9 mouse cellular contexts compared by ENCODE assay signal in genomic region chr2:5845826-5846225, GRCm38 (mm10). TPM values are rescaled to one million over a fixed set of nuclear protein-coding genes. Genes with fewer than 3 reads are reported as not detected.
DNase-seq lines count a peak whose midpoint lies in the region; ATAC-seq and TF ChIP-seq lines count a peak whose summit lies in the region.
"Had no signal": no experiment of that assay in that cellular context is flagged by ENCODE, and none has a peak within 500 bp of the region (broad histone marks: within the 10 kb centered on the region; RNA-seq: fewer than 3 reads in every experiment).

No protein-coding gene starts in this region.

- WGBS in heart, adult 2 months: 13% methylated on average over 4 of the region's 4 CpGs
- WGBS in forebrain, embryonic 12.5 days: 43% methylated on average over 4 of the region's 4 CpGs
- 15% methylated on average over 4 of the region's 4 CpGs for WGBS in liver, embryonic 14.5 days (ENCODE audit: insufficient replicate concordance)

- no peak overlapping the region for H3ac ChIP-seq in C2C12 (ENCODE audit: control insufficient read depth, insufficient read length, low read depth)

- intact Hi-C loops in heart, adult 2 months (cut with DNase I): loop anchor here (2.0 kb wide), 1 partner anchor 105 kb away; the partner anchor contains the start of gene Upf2

- DNase-seq in heart, adult 2 months: no peak
- DNase-seq in heart, postnatal 4 days: no peak
- no peak for DNase-seq in liver, embryonic 14.5 days (ENCODE audit: low read depth in 3 of 3, low spot score in 3 of 3)
- DNase-seq in gastrocnemius, postnatal 4 days (ENCODE audit: low spot score in 2 of 2): no peak
- DNase-seq in thymus, postnatal 25 days: no peak

- no peaks in the 10 kb centered on the region for H3K9me3 ChIP-seq in forebrain, embryonic 12.5 days
- H3K9me3 ChIP-seq in liver, embryonic 14.5 days (ENCODE audit: control insufficient read depth, low read length): no peaks in the 10 kb centered on the region

- H3K27me3 ChIP-seq in heart, adult 2 months (ENCODE audit: control insufficient read depth, insufficient read depth, low read length): no peaks in the 10 kb centered on the region
- no peaks in the 10 kb centered on the region for H3K27me3 ChIP-seq in C2C12 (ENCODE audit: control insufficient read depth, insufficient read depth, insufficient read length)
- no peaks in the 10 kb centered on the region for H3K27me3 ChIP-seq in forebrain, embryonic 12.5 days
- H3K27me3 ChIP-seq in liver, embryonic 14.5 days (ENCODE audit: control insufficient read depth, insufficient read depth, low read length): no peaks in the 10 kb centered on the region

- peak overlapping the region; percentile 49 for H3K4me2 ChIP-seq in forebrain, embryonic 12.5 days
- peak overlapping the region; percentile 83 for H3K4me2 ChIP-seq in liver, embryonic 14.5 days (ENCODE audit: low read depth)

- ATAC-seq in forebrain, embryonic 12.5 days (ENCODE audit: low FRiP score): no peak
- ATAC-seq in liver, embryonic 14.5 days (ENCODE audit: insufficient read depth): no peak
- ATAC-seq in inflammation-experienced regulatory T-cells, adult 6 months: no peak

- peaks cover 4% of the 10 kb centered on the region; the same call in 1 of the 2 replicates for H3K36me3 ChIP-seq in heart, adult 2 months (ENCODE audit: control insufficient read depth, insufficient read depth, low read length)
- peaks cover 30% of the 10 kb centered on the region for H3K36me3 ChIP-seq in C2C12 (ENCODE audit: control insufficient read depth, insufficient read depth)
- H3K36me3 ChIP-seq in forebrain, embryonic 12.5 days (replicated peaks): peaks cover 21% of the 10 kb centered on the region
- peaks cover 9% of the 10 kb centered on the region for H3K36me3 ChIP-seq in liver, embryonic 14.5 days (replicated peaks; ENCODE audit: control insufficient read depth, insufficient read depth, low read depth)

- peaks cover 64% of the 10 kb centered on the region for H3K79me3 ChIP-seq in C2C12 (ENCODE audit: low read depth)

- H3K9ac ChIP-seq in heart, adult 2 months (ENCODE audit: low read depth, low read length): no peak overlapping the region
- H3K9ac ChIP-seq in forebrain, embryonic 12.5 days: peak overlapping the region; percentile 85
- peak overlapping the region; percentile 93 for H3K9ac ChIP-seq in liver, embryonic 14.5 days (replicated peaks)

- peak overlapping the region; percentile 93 for H3K27ac ChIP-seq in heart, adult 2 months
- H3K27ac ChIP-seq in forebrain, embryonic 12.5 days: no peak overlapping the region
- no peak overlapping the region for H3K27ac ChIP-seq in liver, embryonic 14.5 days

- TF ChIP-seq POLR2A in heart, adult 2 months (IDR thresholded peaks at IDR 0.05; ENCODE audit: insufficient read depth, low read depth, low read length): no peak

- peak overlapping the region; percentile 74 for H3K4me3 ChIP-seq in heart, adult 2 months
- peak overlapping the region; percentile 84 for H3K4me3 ChIP-seq in C2C12 (ENCODE audit: insufficient read depth, poor library complexity, severe bottlenecking)
- H3K4me3 ChIP-seq in forebrain, embryonic 12.5 days (replicated peaks): peak overlapping the region; percentile 70
- peak overlapping the region; percentile 95 to 97 for H3K4me3 ChIP-seq in liver, embryonic 14.5 days (ENCODE audit: insufficient read depth in 1 of 2, low read depth in 2 of 2, low read length in 2 of 2)

- H3K79me2 ChIP-seq in heart, adult 2 months (replicated peaks; ENCODE audit: control insufficient read depth, insufficient read depth, low read length): peaks cover 5% of the 10 kb centered on the region; the same call in 1 of the 2 replicates
- H3K79me2 ChIP-seq in C2C12 (ENCODE audit: control insufficient read depth, insufficient read depth): peaks cover 87% of the 10 kb centered on the region

- no peak for TF ChIP-seq CTCF in heart, adult 2 months (IDR thresholded peaks at IDR 0.05)
- no peak for TF ChIP-seq CTCF in C2C12 (IDR thresholded peaks at IDR 0.05; ENCODE audit: control insufficient read depth, insufficient read depth, insufficient read length)
- no peak for TF ChIP-seq CTCF in liver, embryonic 14.5 days (IDR thresholded peaks at IDR 0.05; ENCODE audit: low read depth)

- no peaks in the 10 kb centered on the region for H3K4me1 ChIP-seq in heart, adult 2 months (ENCODE audit: control insufficient read depth, insufficient read depth, low read length)
- H3K4me1 ChIP-seq in forebrain, embryonic 12.5 days: peaks cover 18% of the 10 kb centered on the region
- peaks cover 12 to 17% of the 10 kb centered on the region in 2 experiments for H3K4me1 ChIP-seq in liver, embryonic 14.5 days (replicated peaks; ENCODE audit: control insufficient read depth in 2 of 2, insufficient read depth in 2 of 2, low read length in 1 of 2)

- no peak for TF ChIP-seq EP300 in heart, adult 2 months (IDR thresholded peaks at IDR 0.05; ENCODE audit: insufficient read depth, low read depth, low read length)
- TF ChIP-seq EP300 in liver, embryonic 14.5 days (IDR thresholded peaks at IDR 0.05; ENCODE audit: low read depth): no peak

TF ChIP-seq in C2C12, 6 proteins besides CTCF, POLR2A, EP300 and RAD21:
- no peak for TF ChIP-seq CEBPB (IDR thresholded peaks at IDR 0.05; ENCODE audit: low read depth)
- TF ChIP-seq MAX (IDR thresholded peaks at IDR 0.05): no peak
- no peak for TF ChIP-seq MYOD1 (IDR thresholded peaks at IDR 0.05; ENCODE audit: control insufficient read depth, insufficient read length, low read depth)

RNA-seq across cellular contexts. Expression of gene Cdc123, which starts 0.9 kb away (rescaled TPM):
- 10 to 100 TPM; 79.3 to 86.8 TPM for total RNA-seq in heart, adult 2 months (2021)
- 48.2 and 74.2 TPM in 2 replicates for polyA plus RNA-seq in heart, adult 2 months (2012; rRNA removed)
- total RNA-seq in heart, postnatal 4 days (2021): 100 to 1,000 TPM in 1 of 2 experiments, 10 to 100 TPM in 1; 93.8 to 111 TPM
- polyA plus RNA-seq in C2C12 (2012; fragmentation: generic; extraction: Trizol): 141 TPM
- polyA plus RNA-seq in forebrain, embryonic 12.5 days (2016; fragmentation: Nextera tagmentation; extraction: Ambion mirVana): 361 and 372 TPM in 2 replicates
- 76.5 and 112 TPM in 2 replicates for polyA plus RNA-seq in liver, embryonic 14.5 days (2012; rRNA removed)
- polyA plus RNA-seq in liver, embryonic 14.5 days (2014; fragmentation: Nextera tagmentation; extraction: Ambion mirVana): 135 and 138 TPM in 2 replicates
- polyA plus RNA-seq in inflammation-experienced regulatory T-cells, adult 6 months (2017; shearing (Covaris generic)): 100 to 1,000 TPM; 136 to 251 (median 179) TPM
- 100 to 1,000 TPM; 103 to 122 TPM for total RNA-seq in gastrocnemius, postnatal 4 days (2021)

RNA-seq across cellular contexts. Expression of gene Nudt5, which starts 1.0 kb away (rescaled TPM):
- total RNA-seq in heart, adult 2 months (2021): 10 to 100 TPM; 12.4 to 12.8 TPM
- 4.3 and 7.5 TPM in 2 replicates for polyA plus RNA-seq in heart, adult 2 months (2012; rRNA removed)
- 10 to 100 TPM; 33.1 to 34.5 TPM for total RNA-seq in heart, postnatal 4 days (2021)
- polyA plus RNA-seq in C2C12 (2012; fragmentation: generic; extraction: Trizol): 43.5 TPM
- 70.7 and 75.4 TPM in 2 replicates for polyA plus RNA-seq in forebrain, embryonic 12.5 days (2016; fragmentation: Nextera tagmentation; extraction: Ambion mirVana)
- 10.5 and 17.8 TPM in 2 replicates for polyA plus RNA-seq in liver, embryonic 14.5 days (2012; rRNA removed)
- 47.3 and 55.1 TPM in 2 replicates for polyA plus RNA-seq in liver, embryonic 14.5 days (2014; fragmentation: Nextera tagmentation; extraction: Ambion mirVana)
- polyA plus RNA-seq in inflammation-experienced regulatory T-cells, adult 6 months (2017; shearing (Covaris generic)): 10 to 100 TPM; 44.8 to 87.6 (median 51.4) TPM
- 10 to 100 TPM; 17.9 to 18.0 TPM for total RNA-seq in gastrocnemius, postnatal 4 days (2021)

RNA-seq across cellular contexts. Expression of gene Gm13199, which starts 16.9 kb away (rescaled TPM):
- total RNA-seq in heart, adult 2 months (2021): not detected
- not detected in 2 replicates for polyA plus RNA-seq in heart, adult 2 months (2012; rRNA removed)
- under 1 TPM in 1 of 2 experiments, not detected in 1; 0.47 TPM for total RNA-seq in heart, postnatal 4 days (2021)
- polyA plus RNA-seq in C2C12 (2012; fragmentation: generic; extraction: Trizol): 0.40 TPM
- polyA plus RNA-seq in forebrain, embryonic 12.5 days (2016; fragmentation: Nextera tagmentation; extraction: Ambion mirVana): 1.8 and 3.1 TPM in 2 replicates
- polyA plus RNA-seq in liver, embryonic 14.5 days (2012; rRNA removed): 0.45 and 0.79 TPM in 2 replicates
- 0.58 and 0.59 TPM in 2 replicates for polyA plus RNA-seq in liver, embryonic 14.5 days (2014; fragmentation: Nextera tagmentation; extraction: Ambion mirVana)
- polyA plus RNA-seq in inflammation-experienced regulatory T-cells, adult 6 months (2017; shearing (Covaris generic)): 1 to 10 TPM; 1.7 to 2.3 (median 1.8) TPM
- under 1 TPM in 1 of 2 experiments, not detected in 1; 0.66 TPM for total RNA-seq in gastrocnemius, postnatal 4 days (2021)
- total RNA-seq: heart, postnatal 10 days had no signal

RNA-seq across cellular contexts. Expression of gene Sec61a2, which starts 49.4 kb away (rescaled TPM):
- total RNA-seq in heart, adult 2 months (2021): 10 to 100 TPM; 12.1 to 12.7 TPM
- polyA plus RNA-seq in heart, adult 2 months (2012; rRNA removed): 18.4 and 39.4 TPM in 2 replicates
- total RNA-seq in heart, postnatal 4 days (2021): 10 to 100 TPM; 28.8 to 29.0 TPM
- 15.4 TPM for polyA plus RNA-seq in C2C12 (2012; fragmentation: generic; extraction: Trizol)
- 79.8 and 85.5 TPM in 2 replicates for polyA plus RNA-seq in forebrain, embryonic 12.5 days (2016; fragmentation: Nextera tagmentation; extraction: Ambion mirVana)
- polyA plus RNA-seq in liver, embryonic 14.5 days (2012; rRNA removed): 16.9 and 18.1 TPM in 2 replicates
- 10.3 and 11.5 TPM in 2 replicates for polyA plus RNA-seq in liver, embryonic 14.5 days (2014; fragmentation: Nextera tagmentation; extraction: Ambion mirVana)
- 10 to 100 TPM; 13.5 to 27.1 (median 15.8) TPM for polyA plus RNA-seq in inflammation-experienced regulatory T-cells, adult 6 months (2017; shearing (Covaris generic))
- total RNA-seq in gastrocnemius, postnatal 4 days (2021): 10 to 100 TPM; 43.7 to 48.9 TPM
